Mouse (Mus musculus) heart, embryonic 13.5 days (tissue): ENCODE measurements around the gene Eno3. TPM values are rescaled to one million over a fixed set of nuclear protein-coding genes. Genes with fewer than 3 reads are reported as not detected.
A peak's percentile ranks its signal among the peaks of the same experiment; 100 is the strongest.

Source experiments
- ATAC-seq: fragments of 200-750 bp; cut with Nextera tagmentation; 2 replicates; pipeline ENCODE4 v1.8.0; 2017; ENCODE audit warnings: moderate TSS enrichment; ENCODE audit not compliant: insufficient number of reproducible peaks, low FRiP score, low TSS enrichment; ENCODE audit errors: extremely low read depth
- H3K27ac ChIP-seq: fragments of 300-500 bp; sonication (generic); replicated peaks from 2 replicates; pipeline ENCODE4 v1.5.1; 2015; ENCODE audit warnings: moderate library complexity, mild to moderate bottlenecking, inconsistent platforms
- H3K27me3 ChIP-seq: fragments of 300-500 bp; sonication (generic); replicated peaks from 2 replicates; pipeline ENCODE4 v1.6.1; 2015; ENCODE audit warnings: mild to moderate bottlenecking, inconsistent platforms
- H3K36me3 ChIP-seq: fragments of 300-500 bp; sonication (generic); 2 replicates; pipeline ENCODE4 v1.6.1; 2015; ENCODE audit warnings: mild to moderate bottlenecking, inconsistent platforms
- H3K4me1 ChIP-seq: fragments of 300-500 bp; sonication (generic); 2 replicates; pipeline ENCODE4 v1.6.1; 2015; ENCODE audit warnings: inconsistent platforms
- H3K4me2 ChIP-seq: fragments of 300-500 bp; sonication (generic); 2 replicates; pipeline ENCODE4 v1.6.1; 2015; ENCODE audit warnings: inconsistent platforms, mild to moderate bottlenecking, moderate library complexity
- H3K4me3 ChIP-seq: fragments of 300-500 bp; sonication (generic); 2 replicates; pipeline ENCODE4 v1.5.1; 2015; ENCODE audit warnings: moderate library complexity, mild to moderate bottlenecking, inconsistent platforms
- H3K9ac ChIP-seq: fragments of 300-500 bp; sonication (generic); 2 replicates; pipeline ENCODE4 v1.6.1; 2015; ENCODE audit warnings: inconsistent platforms, mild to moderate bottlenecking, moderate library complexity
- H3K9me3 ChIP-seq: fragments of 300-500 bp; sonication (generic); 2 replicates; pipeline ENCODE4 v1.6.1; 2016; ENCODE audit warnings: inconsistent platforms
- WGBS: fragments of 180-500 bp; shearing (Covaris S2); methylation state at CpG from one replicate; pipeline ENCODE4 v1.1.7; 2015; ENCODE audit warnings: mixed read lengths; 5-methylcytosine and 5-hydroxymethylcytosine counted together
- polyA plus RNA-seq: library from polyadenylated mRNA; unstranded; fragments of >200 nt; fragmentation: Nextera tagmentation; extraction: Ambion mirVana; gene quantifications from 2 replicates; pipeline ENCODE4 v1.2.1, GENCODE M21; 2015

Eno3 gene
- polyA plus RNA-seq, 1 experiment from 2014 or later, result 273 TPM

- peak overlapping the region; percentile 99 for H3K27ac ChIP-seq
- peak overlapping the region; percentile 100 for H3K4me3 ChIP-seq
- H3K27me3 ChIP-seq, result no peaks in the 10 kb centered on the region
- H3K9me3 ChIP-seq, result no peaks in the 10 kb centered on the region
- WGBS, result 59% methylated on average over 12 of the region's 12 CpGs
- peaks cover 47% of the 10 kb centered on the region for H3K36me3 ChIP-seq
- no peak for ATAC-seq
- peak overlapping the region; percentile 94 for H3K4me2 ChIP-seq
- peaks cover 75% of the 10 kb centered on the region for H3K4me1 ChIP-seq
- H3K9ac ChIP-seq, result peak overlapping the region; percentile 100
Measured at GRCm38 (mm10) chr11:70652029-70652883, 4.7 kb upstream of the Eno3 start.

- Histone ChIP-seq H3K4me2 (peak overlapping the region; percentile 94), H3K36me3 (peaks cover 47% of the 10 kb centered on the region), H3K4me3 (peak overlapping the region; percentile 100), H3K4me1 (peaks cover 80% of the 10 kb centered on the region), H3K27ac (peak overlapping the region; percentile 99), H3K27me3 (no peaks in the 10 kb centered on the region), H3K9me3 (no peaks in the 10 kb centered on the region), H3K9ac (peak overlapping the region; percentile 100)
- ATAC-seq, result no peak
- WGBS, result 38% methylated on average over 6 of the region's 6 CpGs
Measured at GRCm38 (mm10) chr11:70652884-70653344, 4.1 kb upstream of the Eno3 start.

GRCm38 (mm10) chr11:70653345-70654197, 3.4 kb upstream of the Eno3 start:
- peak; percentile 26 for ATAC-seq
- peaks cover 47% of the 10 kb centered on the region for H3K36me3 ChIP-seq

GRCm38 (mm10) chr11:70654198-70654922, 2.6 kb upstream of the Eno3 start, which contains the start of gene Pfn1:
Gene Pfn1, minus strand, starts transcription at chr11:70654644.
- under 1% methylated on average over 60 of the region's 61 CpGs for WGBS

More at GRCm38 (mm10) chr11:70653345-70654197, 3.4 kb upstream of the Eno3 start:
- H3K27me3 ChIP-seq, result no peaks in the 10 kb centered on the region
- peak overlapping the region; percentile 100 for H3K4me3 ChIP-seq
- peak overlapping the region; percentile 94 for H3K4me2 ChIP-seq
- H3K4me1 ChIP-seq, result peaks cover 80% of the 10 kb centered on the region
- WGBS, result under 1% methylated on average over 63 of the region's 63 CpGs
- peak overlapping the region; percentile 100 for H3K9ac ChIP-seq
- H3K9me3 ChIP-seq, result no peaks in the 10 kb centered on the region
- H3K27ac ChIP-seq, result peak overlapping the region; percentile 99

GRCm38 (mm10) chr11:70654923-70655570, 2.0 kb upstream of the Eno3 start:
- no peaks in the 10 kb centered on the region for H3K9me3 ChIP-seq
- peak overlapping the region; percentile 100 for H3K4me3 ChIP-seq
- under 1% methylated on average over 42 of the region's 48 CpGs for WGBS
- H3K27ac ChIP-seq, result peak overlapping the region; percentile 99
- H3K36me3 ChIP-seq, result peaks cover 42% of the 10 kb centered on the region
- peak overlapping the region; percentile 94 for H3K4me2 ChIP-seq
- H3K4me1 ChIP-seq, result peaks cover 77% of the 10 kb centered on the region
- ATAC-seq, result 0 out of 2 replicates have a peak, but pooled peaks have one; percentile 17
- peak overlapping the region; percentile 100 for H3K9ac ChIP-seq
- H3K27me3 ChIP-seq, result no peaks in the 10 kb centered on the region

More at GRCm38 (mm10) chr11:70654198-70654922, 2.6 kb upstream of the Eno3 start, which contains the start of gene Pfn1:
- Histone ChIP-seq H3K27ac (peak within 1 kb of the TSS; percentile 99), H3K4me1 (peaks cover 80% of the 10 kb centered on the region), H3K27me3 (no peaks in the 10 kb centered on the region), H3K4me2 (peak within 1 kb of the TSS; percentile 94), H3K36me3 (peaks cover 42% of the 10 kb centered on the region), H3K4me3 (peak within 1 kb of the TSS; percentile 100), H3K9me3 (no peaks in the 10 kb centered on the region), H3K9ac (peak within 1 kb of the TSS; percentile 100)
- peak; percentile 22 for ATAC-seq

- Histone ChIP-seq H3K4me2 (peak overlapping the region; percentile 94), H3K9ac (peak overlapping the region; percentile 100), H3K4me3 (peak overlapping the region; percentile 100), H3K36me3 (peaks cover 41% of the 10 kb centered on the region), H3K9me3 (no peaks in the 10 kb centered on the region), H3K27me3 (no peaks in the 10 kb centered on the region), H3K27ac (peak overlapping the region; percentile 99), H3K4me1 (peaks cover 70% of the 10 kb centered on the region)
- no peak for ATAC-seq
- under 1% methylated on average over 61 of the region's 61 CpGs for WGBS
Measured at GRCm38 (mm10) chr11:70655571-70656455, 1.2 kb upstream of the Eno3 start.

GRCm38 (mm10) chr11:70656456-70656927, 510 bp upstream of the Eno3 start:
- H3K36me3 ChIP-seq, result peaks cover 41% of the 10 kb centered on the region
- H3K4me3 ChIP-seq, result peak overlapping the region; percentile 100
- peak overlapping the region; percentile 94 for H3K4me2 ChIP-seq
- WGBS, result 4% methylated on average over 16 of the region's 16 CpGs
- H3K27ac ChIP-seq, result peak overlapping the region; percentile 99
- peaks cover 68% of the 10 kb centered on the region for H3K4me1 ChIP-seq
- no peaks in the 10 kb centered on the region for H3K27me3 ChIP-seq
- peak overlapping the region; percentile 100 for H3K9ac ChIP-seq
- ATAC-seq, result no peak; the same call in 1 of the 2 replicates
- no peaks in the 10 kb centered on the region for H3K9me3 ChIP-seq

- Histone ChIP-seq H3K9me3 (no peaks in the 10 kb centered on the region), H3K4me3 (peak overlapping the region; percentile 100), H3K27me3 (no peaks in the 10 kb centered on the region), H3K4me1 (peaks cover 57% of the 10 kb centered on the region), H3K4me2 (peak overlapping the region; percentile 94), H3K27ac (peak overlapping the region; percentile 99), H3K36me3 (peaks cover 41% of the 10 kb centered on the region), H3K9ac (peak overlapping the region; percentile 100)
- 16% methylated on average over 6 of the region's 6 CpGs for WGBS
- no peak for ATAC-seq
Measured at GRCm38 (mm10) chr11:70657573-70657972, 571 bp downstream of the Eno3 start.

GRCm38 (mm10) chr11:70657991-70658390, 989 bp downstream of the Eno3 start:
- Histone ChIP-seq H3K4me2 (peak overlapping the region; percentile 94), H3K36me3 (peaks cover 42% of the 10 kb centered on the region), H3K9ac (peak overlapping the region; percentile 100), H3K9me3 (no peaks in the 10 kb centered on the region), H3K27me3 (no peaks in the 10 kb centered on the region), H3K4me3 (peak overlapping the region; percentile 100), H3K4me1 (peaks cover 57% of the 10 kb centered on the region), H3K27ac (peak overlapping the region; percentile 99)
- WGBS, result 58% methylated on average over 9 of the region's 9 CpGs
- ATAC-seq, result no peak
